Mouse (Mus musculus) ES-E14 (cell line): Measurements from ENCODE around the gene Hoxd13.

Experiments used
- CHD2 ChIP-seq: IDR thresholded peaks from 2 replicates; pipeline ENCODE4 v1.6.1; 2014; ENCODE audit warnings: mild to moderate bottlenecking, low read depth, low read length, inconsistent platforms
- HCFC1 ChIP-seq: IDR thresholded peaks from 2 replicates; pipeline ENCODE4 v1.6.1; 2012; ENCODE audit warnings: low read length, inconsistent platforms, borderline replicate concordance; ENCODE audit not compliant: insufficient read depth

GRCm38 (mm10) chr2:74720955-74721491, 52.9 kb downstream of the Hoxd13 start:
- TF ChIP-seq CHD2 (no peak), HCFC1 (no peak)
